Mouse (Mus musculus): ENCODE results near the gene Nr3c2.

Nr3c2 gene

DNA sequence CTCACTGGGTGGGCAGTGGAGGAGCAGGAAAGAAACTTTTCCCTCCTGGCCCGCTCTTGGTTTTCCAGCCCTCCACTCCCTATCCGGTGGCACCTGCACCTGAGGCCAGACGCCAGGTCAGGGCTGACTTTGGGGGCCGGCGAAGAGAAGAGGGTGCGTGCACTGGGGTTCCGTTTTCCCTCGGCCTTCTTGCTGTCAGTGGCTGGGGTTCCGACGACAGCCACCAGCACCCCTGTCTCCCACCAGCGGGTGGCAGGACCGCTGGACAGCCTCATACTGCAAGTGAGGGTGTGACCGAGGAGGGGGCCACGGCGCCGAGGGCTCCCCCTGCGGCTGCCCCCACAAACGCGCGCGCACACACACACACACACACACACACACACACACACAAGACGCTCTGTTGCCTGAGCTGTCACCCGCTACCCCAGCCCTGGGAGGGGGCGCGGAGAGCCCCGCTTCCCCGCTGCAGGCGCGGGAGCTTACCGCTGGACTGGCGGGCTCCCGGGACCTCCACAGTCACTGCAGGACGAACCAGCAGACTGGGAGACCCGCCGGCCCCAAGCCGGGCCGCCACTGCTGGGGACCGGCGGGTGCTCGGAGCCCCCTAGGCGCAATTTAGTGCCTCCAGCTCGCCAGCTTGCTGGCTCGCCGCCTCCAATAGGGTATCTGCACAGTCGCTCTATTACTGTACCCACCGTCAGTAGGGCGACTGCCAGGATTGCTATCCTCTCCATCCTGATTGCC, at the start of gene Nr3c2:
Gene Nr3c2 (plus strand): TSS at position 32 of the 744 bp plus-strand sequence.
- peak; percentile 55 for DNase-seq

DNA sequence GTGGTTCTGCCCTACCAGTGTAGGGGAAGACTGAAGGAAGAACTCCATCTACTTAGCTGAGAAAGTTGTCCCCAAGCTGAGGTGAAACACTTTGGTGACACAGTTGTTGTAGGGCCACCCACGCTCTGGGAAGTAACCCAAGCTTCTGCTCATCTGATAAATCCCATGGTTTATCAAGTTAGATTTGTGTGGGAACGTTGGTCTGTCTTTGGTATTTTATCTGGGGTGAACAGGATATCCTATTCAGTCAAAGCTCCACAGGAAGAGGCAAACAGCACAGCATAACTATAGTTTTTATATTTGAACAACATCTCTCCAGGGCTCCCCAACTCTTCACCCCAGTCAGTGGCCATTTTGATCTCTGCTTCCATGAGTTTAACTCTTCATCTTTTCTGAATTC, 40.7 kb upstream of the Nr3c2 start:
- DNase-seq, result no peak

DNA sequence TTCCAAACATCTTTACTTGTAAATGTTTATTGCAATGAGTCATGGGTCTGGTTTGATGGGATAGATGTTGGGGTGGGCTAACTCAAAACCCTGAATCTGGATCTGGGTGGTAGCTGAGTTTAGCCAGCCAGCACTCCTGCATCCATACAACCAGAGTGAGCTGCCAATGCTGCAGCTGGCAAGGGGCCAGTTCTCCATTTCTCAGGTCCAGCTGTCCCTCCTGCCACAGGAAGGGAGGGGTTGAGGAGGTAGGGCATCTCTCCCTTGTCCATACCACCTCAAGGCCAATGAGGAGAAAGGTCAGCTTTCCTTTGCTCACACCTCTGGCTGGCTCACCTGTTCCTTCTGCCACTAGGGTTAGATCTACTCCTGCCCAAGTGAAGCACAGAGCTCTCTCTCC, 39.5 kb upstream of the Nr3c2 start:
- peak; percentile 6 for DNase-seq

DNA sequence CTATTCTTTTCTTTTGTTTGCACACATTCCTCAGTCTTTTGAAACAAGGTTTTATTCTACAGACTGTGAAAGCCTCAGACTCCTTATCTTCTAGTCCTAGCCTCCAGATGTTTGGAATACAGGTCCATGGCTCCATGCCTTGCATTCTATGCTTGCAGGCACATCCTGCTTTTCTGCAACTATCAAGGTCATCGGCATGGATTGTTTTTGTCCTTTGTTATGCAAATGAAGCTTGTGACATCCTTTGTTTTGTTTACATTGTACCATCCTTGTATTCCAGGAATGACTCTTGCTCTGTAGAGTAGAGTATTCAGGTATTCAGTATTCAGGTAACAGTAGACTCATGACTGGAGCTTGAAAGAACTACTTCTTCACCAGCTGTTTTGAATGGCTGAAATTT, 36.2 kb upstream of the Nr3c2 start:
- DNase-seq, result no peak

DNA sequence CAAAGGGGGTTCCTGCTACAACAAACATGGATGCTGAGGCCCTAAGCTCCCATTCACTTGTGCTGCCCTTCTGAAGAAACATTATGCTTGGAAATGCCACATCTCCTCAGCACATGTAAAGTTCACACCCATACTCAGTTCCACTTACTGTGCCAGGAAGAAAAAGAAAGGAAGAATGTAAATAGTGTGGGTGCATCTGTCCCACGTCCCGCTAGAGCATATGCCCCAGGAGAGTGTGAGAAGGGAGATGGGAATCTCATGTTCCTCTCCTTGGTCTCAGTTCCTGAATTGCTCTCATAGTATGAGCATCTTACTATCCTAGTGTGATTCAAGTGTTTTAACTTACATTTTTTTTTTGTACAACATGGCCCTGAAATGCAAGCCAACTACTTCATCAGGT, 22.4 kb upstream of the Nr3c2 start:
- no peak for DNase-seq

DNA sequence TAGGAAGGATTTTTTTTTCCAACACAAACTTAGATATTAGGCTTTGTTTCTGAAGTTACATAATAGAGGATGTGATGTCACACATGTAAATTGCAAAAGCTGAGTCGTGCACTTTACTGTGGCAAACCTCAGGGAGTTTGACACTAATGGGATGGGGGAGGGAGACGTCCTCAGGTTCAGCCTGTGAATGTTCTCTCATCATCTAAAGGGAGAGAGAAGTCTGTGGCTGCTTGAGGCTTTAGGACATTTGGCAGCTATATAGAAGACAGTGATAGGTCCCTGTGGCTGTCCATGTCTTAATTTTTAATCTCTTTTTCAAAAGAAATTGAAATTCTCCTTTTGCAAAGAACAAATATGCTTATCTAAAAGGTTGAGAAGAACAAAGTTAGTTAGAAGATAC, 2.2 kb upstream of the Nr3c2 start:
- no peak for DNase-seq

DNA sequence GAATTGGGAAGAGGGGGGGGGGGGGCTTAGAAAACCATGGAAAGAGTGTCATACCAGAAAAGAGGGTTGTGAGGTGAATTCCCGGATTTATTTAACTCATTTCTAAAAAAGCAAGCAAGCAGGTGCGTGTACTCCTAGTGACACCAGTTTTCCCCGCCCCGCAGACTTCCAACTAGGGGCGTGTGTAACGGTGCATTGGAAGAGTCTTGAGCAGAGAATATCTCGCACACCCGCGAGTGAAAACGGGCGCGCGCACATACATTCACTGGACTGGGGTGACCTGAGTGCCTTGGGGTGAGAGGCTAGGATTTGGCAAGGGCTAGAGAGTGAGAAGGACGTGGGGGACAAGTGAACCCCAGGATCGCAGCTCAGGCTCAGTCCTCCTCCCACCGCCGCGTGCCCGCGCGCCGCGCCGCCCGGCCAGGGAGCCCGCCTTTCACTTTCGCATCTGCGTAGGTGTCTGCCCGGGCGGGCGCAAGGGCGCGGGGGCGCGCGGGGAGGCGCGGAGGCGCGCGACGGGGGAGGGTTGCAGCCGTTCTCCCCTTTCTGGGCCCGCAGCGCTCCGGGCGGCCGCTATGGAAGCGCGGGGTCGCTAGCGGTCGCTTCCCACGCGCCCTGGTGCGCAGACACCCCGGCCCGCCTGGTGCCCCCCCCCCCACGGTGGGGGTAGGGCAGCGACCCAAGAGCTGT, 376 bp upstream of the Nr3c2 start:
- DNase-seq, result peak; percentile 76

DNA sequence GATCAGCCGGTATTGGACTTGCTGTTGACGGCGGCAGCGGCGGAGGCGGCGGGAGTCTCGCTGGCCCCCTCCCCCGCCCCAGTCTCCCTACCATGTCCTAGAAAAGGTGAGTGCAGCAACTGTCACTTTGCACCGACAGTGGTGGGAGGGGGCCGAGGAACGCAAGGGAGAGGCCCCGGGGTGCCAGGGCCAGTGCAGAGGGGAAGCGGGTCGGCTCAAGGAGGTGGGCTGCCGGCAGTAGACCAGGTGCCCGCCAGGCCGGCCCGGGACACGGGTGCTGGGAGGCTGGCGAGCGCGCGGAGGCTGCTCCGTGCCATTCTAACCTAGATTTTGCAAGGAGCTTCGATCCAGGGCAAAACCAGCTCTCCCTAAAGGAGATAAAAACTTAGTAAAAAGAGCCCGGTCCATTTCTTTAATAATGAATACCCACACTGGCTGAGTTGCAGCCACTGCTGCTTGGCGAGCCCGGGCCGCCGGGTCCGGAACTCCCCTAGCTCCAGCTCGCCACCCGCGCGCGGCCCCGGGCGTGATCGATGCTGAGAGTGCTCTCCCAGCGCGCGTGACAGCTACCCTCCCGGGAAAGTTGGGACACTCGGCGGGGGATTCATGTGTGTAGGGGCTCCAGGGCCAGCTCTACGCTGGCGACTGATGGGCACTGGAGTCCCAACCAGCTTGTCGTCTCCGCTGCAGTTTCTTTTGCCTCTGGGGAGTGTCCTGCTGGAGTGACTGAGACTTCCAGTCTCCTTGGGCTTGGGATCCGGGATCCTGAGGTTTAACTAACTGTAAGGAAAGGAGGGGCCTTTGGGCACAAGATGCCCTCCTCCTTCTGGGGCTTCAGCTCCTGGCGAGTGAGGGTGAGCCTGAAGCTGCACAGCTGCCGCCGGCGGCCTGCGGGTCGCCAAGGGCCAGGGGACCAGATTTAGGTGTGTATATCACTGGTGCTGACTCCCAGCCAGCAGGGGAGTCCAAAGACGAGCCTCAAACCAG, 1.2 kb downstream of the Nr3c2 start:
- DNase-seq, result peak; percentile 49

DNA sequence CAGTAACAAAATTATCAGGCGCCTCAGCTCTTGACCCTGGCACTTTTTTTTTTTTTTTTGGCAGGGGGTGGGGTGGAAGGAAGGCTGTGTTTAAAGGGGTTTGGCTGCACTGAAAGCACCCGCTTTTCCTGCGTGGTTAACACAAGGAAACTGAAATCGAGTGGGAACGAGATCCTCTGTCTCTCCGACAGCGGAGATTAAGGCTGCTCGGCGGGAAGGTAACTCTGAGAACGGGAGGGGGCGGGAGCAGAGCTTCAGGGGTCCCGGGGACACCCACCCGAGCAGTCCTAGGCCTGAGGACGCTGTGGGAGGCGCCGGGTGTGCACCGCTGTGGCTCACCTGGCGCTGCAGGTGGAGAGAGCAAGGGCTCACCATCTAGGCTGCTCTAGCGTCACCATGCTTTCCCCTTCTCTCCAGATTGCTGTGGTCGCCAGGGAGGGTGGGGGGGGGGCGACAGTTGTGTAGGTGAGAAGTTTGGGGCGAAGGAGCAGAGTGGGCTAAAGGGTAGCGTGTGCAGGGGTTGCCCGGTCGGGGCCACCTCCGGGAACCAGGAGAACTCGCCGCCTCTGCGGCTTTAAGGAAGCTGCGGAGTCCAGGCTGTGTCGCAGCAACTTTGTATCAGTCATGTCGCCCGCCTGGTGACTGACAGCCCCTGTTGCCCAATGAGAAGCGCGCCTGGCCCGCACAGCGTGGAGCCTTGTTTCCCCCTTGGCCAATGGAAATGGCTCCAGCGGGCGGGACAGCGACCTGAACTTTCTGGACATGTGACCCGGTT, 2.4 kb downstream of the Nr3c2 start:
- DNase-seq, result peak; percentile 98

DNA sequence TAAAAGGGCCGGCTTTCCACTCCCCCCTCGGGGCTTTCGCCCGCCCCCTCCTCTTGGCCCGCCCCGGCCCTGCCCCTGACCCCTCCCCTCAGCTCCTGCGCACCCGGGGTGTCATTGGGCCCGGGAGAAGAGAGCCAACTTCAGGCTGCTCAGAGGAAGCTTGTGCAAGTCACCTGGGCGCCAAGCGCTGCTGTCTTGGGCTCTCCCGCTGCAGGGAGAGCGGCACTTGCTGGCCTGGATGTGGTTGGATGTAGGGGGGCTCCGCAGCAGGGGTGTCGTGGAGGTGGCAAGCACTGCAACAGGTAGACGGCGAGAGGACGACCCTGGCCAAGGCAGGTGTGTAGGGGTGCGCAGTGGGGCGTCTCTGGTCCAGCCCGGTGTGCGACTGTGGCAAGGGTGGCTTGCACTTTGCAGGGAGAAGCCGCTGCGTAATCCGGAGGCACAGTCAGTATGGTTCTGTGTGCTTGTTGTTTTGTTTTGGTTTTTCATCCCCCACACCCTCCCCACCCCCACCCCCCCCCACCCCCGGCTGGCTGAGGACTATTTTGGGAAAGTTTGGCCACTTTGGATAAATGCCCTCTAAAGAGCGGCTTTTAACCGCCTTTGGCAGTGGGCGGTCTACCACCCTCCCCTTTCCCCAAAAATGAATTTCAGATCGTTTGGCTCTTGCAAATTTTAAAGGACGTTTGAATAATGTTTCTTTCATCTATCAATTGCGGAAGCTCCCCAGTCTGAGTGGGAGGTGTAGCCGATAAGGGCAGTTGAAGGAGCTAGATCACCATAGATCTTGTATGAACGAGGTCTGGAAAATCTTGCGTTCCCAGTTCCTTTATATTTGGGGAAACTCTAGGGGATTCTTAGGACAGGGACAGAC, 3.2 kb downstream of the Nr3c2 start:
- DNase-seq, result no peak

DNA sequence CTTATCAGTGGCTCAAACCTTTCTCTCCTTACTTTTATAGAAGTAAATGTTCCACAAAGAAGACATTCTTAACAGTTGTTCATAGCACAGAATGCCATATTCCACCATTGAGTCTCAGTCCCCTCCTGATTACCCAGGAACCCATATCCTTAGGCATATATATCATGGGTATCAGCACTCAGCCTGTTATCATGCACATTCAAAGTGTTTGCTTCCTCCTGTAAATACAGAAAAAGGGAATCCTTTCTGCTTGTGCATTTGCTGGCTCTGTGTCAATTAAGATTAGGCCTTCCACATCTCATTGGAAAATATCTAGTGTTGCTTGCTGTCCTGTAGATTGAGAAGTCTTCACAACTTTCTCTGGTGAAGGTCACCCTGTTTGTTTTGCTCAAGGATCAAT, 12.0 kb downstream of the Nr3c2 start:
- no peak for DNase-seq

DNA sequence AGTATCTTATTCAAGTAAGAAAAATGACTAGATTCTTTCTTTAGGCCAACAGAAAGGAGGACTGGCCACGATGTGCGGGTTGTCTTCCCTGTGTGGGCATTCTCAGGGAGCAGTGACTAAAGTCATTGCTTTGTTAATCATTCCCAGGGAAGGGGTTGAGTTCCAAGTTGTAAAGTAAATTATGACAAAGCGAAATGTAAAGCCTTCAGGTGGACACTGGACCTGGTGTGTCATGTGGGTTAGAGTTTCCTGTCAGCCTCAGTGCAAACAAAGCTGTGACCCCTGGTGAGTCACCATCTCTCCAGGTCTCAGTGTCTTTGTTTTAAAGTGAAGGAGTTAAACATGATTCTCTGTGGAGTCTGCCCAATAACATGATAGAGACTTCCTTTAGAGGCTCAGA, 13.4 kb downstream of the Nr3c2 start:
- DNase-seq, result no peak

DNA sequence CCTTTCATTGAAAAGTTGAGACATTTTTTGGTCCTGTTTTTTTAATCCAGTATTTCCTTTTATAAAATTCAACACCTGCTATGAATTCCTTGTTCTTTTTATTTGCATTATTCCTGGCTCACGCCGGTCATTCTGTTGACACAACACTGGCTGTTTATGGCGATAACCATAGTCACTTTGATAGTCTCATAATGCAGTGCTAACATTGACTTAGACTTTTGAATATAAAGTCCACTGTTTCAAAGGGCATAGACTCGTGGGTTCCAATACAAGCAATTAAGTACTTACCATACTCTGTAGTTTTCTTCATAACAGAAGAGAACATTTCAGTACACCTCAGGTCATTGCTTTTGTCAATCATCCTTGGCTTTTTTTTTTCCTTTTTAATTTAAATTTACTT, 14.0 kb downstream of the Nr3c2 start:
- DNase-seq, result no peak

DNA sequence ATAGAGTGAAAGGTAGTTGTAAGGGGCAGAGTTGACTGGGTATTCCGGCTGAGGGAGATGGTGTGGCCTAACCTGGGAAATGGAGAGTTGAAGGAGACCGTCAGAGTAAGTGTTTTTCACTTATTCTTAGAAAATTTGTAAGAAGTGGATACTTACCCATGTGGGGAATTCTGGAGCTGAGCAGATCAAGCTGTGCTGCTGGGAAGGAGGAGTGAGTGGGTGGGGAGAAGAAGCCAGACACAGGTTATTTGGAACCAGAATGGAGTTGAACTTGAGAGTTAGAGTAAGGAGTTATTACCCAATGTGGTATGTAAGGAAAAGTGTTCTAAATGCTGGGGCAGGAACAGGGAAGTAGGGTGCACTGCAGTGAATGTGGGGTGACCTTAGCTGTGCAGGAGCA, 16.0 kb downstream of the Nr3c2 start:
- DNase-seq, result no peak

DNA sequence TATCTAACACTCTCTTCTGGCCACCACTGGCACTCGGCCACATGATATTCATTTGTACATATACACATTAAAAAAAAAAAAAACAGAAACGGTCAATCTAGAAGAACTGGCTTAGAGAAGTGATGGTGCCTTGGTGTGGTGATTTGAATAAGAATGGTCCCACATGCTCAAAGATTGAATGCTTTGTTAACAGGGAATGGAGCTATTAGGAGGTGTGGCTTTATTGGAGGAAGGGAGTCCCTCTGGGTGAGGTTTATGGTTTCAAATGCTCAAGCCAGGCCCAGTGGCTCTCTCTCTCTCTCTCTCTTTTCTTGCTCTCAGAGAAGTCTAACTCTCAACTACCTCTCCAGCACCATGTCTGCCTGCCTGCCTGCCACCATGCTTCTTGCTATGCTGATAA, 20.3 kb downstream of the Nr3c2 start:
- DNase-seq, result no peak

DNA sequence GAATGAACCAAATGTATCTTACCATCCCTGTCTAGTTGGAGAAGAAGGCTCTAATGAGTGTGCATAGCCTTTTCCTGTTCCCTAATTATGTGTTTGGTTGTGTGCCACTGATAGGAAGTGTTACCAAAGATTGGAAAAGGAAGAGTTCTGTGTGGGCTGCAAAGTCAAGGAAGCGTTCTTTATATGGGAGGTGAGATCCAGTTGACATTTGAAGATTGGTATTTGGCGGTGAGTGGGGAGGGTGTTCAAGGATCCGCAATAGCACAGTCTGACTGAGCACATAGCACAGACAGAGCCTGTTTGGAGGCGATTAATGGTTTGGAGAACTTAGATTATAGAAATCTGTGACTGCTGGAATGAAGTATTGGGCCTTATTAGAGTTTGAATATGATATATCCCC, 24.9 kb downstream of the Nr3c2 start:
- no peak for DNase-seq

DNA sequence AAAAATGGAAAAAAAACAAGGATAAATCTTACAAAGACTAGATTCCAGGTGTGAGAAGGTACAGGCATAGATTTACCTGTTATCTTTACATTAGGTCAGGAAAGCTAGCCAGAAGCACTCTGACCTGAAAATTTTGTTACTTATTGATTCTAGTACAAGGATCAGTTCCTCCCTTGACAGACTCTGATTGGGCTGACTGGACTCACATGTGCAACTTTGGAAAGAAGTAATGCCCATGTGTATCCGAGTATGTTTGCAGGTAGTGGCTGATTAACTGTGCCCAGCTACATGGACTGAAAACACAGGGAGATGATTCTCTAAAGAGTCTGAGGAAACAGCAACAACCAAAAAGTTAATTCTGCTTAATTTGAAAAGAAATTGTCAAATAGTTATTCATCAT, 29.1 kb downstream of the Nr3c2 start:
- DNase-seq, result no peak

DNA sequence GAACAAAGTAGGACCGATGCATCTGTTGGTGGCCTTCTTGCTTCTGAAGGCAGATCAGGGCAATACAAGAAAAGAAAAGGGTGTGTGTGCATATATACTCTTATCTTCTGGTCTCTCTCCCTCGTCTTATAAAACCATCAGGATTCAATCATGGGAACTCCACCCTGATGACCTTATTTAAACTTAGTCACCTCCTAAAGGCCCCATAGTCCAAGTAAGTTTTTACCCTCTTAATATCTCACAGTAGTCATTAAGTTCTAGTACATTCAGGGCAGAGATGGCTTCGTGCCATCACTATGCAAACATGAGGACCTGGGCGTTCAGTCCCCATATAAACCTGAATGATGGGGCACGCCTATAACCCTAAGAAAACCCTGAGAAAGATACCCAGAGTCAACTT, 29.6 kb downstream of the Nr3c2 start:
- DNase-seq, result no peak

DNA sequence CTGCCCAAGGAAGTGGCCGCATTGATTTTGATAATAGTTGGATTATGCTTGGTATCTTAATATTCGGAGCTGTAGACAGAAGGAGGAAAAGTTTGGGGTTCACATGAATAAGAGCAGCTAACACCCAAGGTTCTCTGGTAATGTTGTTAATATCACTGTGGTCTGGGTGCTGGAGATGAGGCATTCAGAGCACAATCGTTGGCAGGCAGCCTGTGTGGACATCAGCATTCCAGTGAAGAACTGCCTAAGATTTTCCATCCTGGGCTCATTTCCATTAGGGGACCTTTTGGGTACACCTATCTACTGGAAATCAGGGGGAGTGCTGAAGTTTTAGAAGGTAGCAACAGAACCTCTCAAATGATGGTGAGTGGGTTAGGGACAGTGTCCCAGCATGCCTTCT, 65.8 kb downstream of the Nr3c2 start:
- no peak for DNase-seq

DNA sequence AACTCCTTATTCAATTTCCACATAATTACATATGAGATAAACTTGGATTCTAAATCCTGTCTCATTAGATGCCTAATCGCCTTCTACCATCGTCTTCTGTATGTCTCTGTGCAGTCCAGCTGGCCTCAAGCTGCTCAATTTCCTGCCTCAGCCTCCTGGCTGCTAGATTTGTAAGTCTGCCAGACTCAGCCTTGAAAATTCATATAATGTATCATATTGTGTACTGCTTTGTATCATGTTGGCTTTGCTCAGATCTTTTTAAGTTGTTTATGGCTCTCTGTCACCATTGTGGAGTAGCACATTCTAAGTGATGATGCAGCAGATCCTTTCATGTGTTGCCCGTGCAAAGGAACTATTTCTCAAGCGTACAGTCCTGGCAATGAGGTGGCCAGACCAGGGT, 71.9 kb downstream of the Nr3c2 start:
- DNase-seq, result no peak

DNA sequence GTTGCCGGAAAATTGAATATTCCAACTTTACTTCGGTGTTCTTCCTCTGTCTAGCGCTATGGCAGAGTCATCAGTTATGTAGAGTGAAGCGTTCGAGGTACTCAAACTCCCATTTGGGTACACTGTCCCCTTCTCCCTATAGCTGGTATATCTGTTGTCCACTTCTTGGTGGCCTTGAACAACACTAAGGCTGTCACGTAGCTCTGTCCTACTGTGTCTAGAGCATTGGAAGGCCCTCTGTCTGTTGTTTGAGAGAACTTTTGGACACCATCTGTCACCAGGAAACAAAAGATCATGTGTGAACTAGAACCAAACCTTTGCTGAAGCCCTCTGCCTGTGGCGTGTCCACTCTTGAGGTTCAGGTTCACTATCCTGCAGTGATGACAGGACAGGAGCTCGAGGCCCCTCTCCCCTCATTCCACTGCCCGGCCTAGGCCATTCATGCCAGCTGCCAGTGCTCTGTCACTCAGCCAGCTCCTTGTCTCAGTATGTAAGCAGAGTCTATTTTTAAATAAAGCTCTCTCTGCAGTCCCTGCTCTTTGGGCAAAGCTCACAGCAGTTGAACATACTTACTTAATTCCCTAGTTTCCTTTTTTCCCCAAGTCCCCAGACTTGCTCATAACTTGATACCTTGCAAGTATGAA, 72.6 kb downstream of the Nr3c2 start:
- DNase-seq, result peak; percentile 21

Data from cerebellum, adult 11 months (tissue).